12 mouse cellular contexts compared by ENCODE assay signal in the genomic region with DNA sequence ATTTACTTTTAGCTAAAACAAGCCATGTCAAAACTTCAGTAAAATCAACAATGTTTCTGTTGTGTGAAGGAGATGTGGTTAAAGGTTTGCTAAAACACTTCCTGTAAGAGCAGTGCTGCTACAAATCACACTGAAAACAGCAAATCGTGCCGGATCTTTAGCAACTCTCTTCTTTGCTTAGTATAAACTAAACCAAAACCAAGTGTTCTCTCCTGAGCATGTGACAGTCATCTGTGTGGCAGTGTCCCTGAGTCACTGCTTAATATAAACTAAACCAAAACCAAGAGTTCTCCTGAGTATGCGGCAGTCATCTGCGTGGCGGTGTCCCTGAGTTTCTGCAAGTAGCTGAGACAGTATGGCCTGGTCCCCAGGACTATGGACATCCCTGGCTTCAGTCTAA. TPM values are rescaled to one million over a fixed set of nuclear protein-coding genes. Genes with fewer than 3 reads are reported as not detected.
DNase-seq lines count a peak whose midpoint lies in the region; ATAC-seq and TF ChIP-seq lines count a peak whose summit lies in the region.
"Not testable (repeated sequence)": the region's sequence is repeated elsewhere in the genome, so short reads cannot be mapped to it uniquely, and the experiment has no call there.
"Had no signal": no experiment of that assay in that cellular context is flagged by ENCODE, and none has a peak within 500 bp of the region (broad histone marks: within the 10 kb centered on the region; RNA-seq: fewer than 3 reads in every experiment).

No protein-coding gene starts in this region.

- H3K27me3 ChIP-seq in Patski; lung, postnatal 0 days (replicated peaks; ENCODE audit: insufficient read depth, low read length): not testable (repeated sequence)

- not testable (repeated sequence) for H3K27ac ChIP-seq in lung, postnatal 0 days (ENCODE audit: low read length)

- H3K4me2 ChIP-seq in lung, postnatal 0 days (replicated peaks; ENCODE audit: low read depth, low read length): not testable (repeated sequence)

- H3K4me1 ChIP-seq in lung, postnatal 0 days (ENCODE audit: insufficient read depth, low read depth, low read length): not testable (repeated sequence)

- H3K36me3 ChIP-seq in lung, postnatal 0 days (ENCODE audit: insufficient read depth, low read length): not testable (repeated sequence)

- TF ChIP-seq EP300 in lung, postnatal 0 days (IDR thresholded peaks at IDR 0.05): not testable (repeated sequence)

- WGBS in lung, postnatal 0 days: 52% methylated on average over 5 of the region's 5 CpGs

- not testable (repeated sequence) for H3K4me3 ChIP-seq in lung, postnatal 0 days (ENCODE audit: low read depth, low read length)

- not testable (repeated sequence) for TF ChIP-seq CTCF in Patski (IDR thresholded peaks at IDR 0.05); lung, postnatal 0 days (IDR thresholded peaks at IDR 0.05)

- DNase-seq in CD4-positive helper T cell, adult 2 months (ENCODE audit: low read depth, low spot score): peak; percentile 33
- not testable (repeated sequence) for DNase-seq in Patski (ENCODE audit: low read depth, low spot score); lung, postnatal 0 days (ENCODE audit: low spot score)
- DNase-seq in layer of hippocampus, adult 9-10 months (ENCODE audit: low spot score): peak; percentile 54

- not testable (repeated sequence) for H3K9ac ChIP-seq in lung, postnatal 0 days (replicated peaks; ENCODE audit: low read depth)

- peak; percentile 51 for ATAC-seq in Patski
- ATAC-seq in common myeloid progenitor, adult 5-6 weeks (replicated peaks; ENCODE audit: low read depth, poor library complexity, severe bottlenecking): peak; percentile 52
- peak; percentile 72 to 79 for ATAC-seq in hematopoietic stem cell, adult 5-6 weeks (replicated peaks in 1 of 2; ENCODE audit: insufficient read depth in 1 of 2, low FRiP score in 2 of 2, low TSS enrichment in 1 of 2, low read depth in 1 of 2, poor library complexity in 2 of 2, severe bottlenecking in 2 of 2)
- peak; percentile 26; the same call in 1 of the 2 replicates for ATAC-seq in lung, postnatal 0 days
- peak; percentile 70 for ATAC-seq in megakaryocyte progenitor cell, adult 5-6 weeks (replicated peaks; ENCODE audit: poor library complexity)

- POLR2A ChIA-PET in Patski (lab: Charles Lee): not testable (repeated sequence)

- in situ Hi-C loops in Patski (cut with MboI; ENCODE audit: low pct_unique_long_range_greater_than_20kb): loop anchor here (5.0 to 25.0 kb wide), 2 partner anchors 172 to 508 kb away; a partner anchor contains a TSS

- H3K9me3 ChIP-seq in lung, postnatal 0 days (ENCODE audit: low read length): not testable (repeated sequence)

- CTCF ChIA-PET in Patski (lab: Charles Lee): not testable (repeated sequence)

RNA-seq across cellular contexts. Expression of a gene that starts 10.3 kb away (rescaled TPM):
- 21.5 TPM for polyA plus RNA-seq in Patski (2021)
- 14.5 and 38.9 TPM in 2 replicates for total RNA-seq in common myeloid progenitor, adult 5-6 weeks (2017)
- 21.6 and 51.3 TPM in 2 replicates for total RNA-seq in hematopoietic stem cell, adult 5-6 weeks (2017)
- 52.5 and 58.2 TPM in 2 replicates for polyA plus RNA-seq in lung, postnatal 0 days (2015; fragmentation: Nextera tagmentation; extraction: Ambion mirVana)
- total RNA-seq in megakaryocyte progenitor cell, adult 5-6 weeks (2015): 34.1 and 41.1 TPM in 2 replicates
- 18.4 and 19.2 TPM in 2 replicates for total RNA-seq in megakaryocyte progenitor cell, adult 5-6 weeks (2017)

RNA-seq across cellular contexts. Expression of a gene that starts 21.9 kb away (rescaled TPM):
- polyA plus RNA-seq in Patski (2021): 0.09 TPM
- total RNA-seq in common myeloid progenitor, adult 5-6 weeks (2017): not detected in 2 replicates
- 1.4 and 2.8 TPM in 2 replicates for total RNA-seq in hematopoietic stem cell, adult 5-6 weeks (2017)
- 18.0 and 18.2 TPM in 2 replicates for polyA plus RNA-seq in lung, postnatal 0 days (2015; fragmentation: Nextera tagmentation; extraction: Ambion mirVana)
- 1.1 and 1.6 TPM in 2 replicates for total RNA-seq in megakaryocyte progenitor cell, adult 5-6 weeks (2015)
- total RNA-seq in megakaryocyte progenitor cell, adult 5-6 weeks (2017): 0.71 and 2.3 TPM in 2 replicates
- total RNA-seq: gastrocnemius, postnatal 14 days had no signal
- polyA plus RNA-seq: forebrain, embryonic 12.5 days; forebrain, embryonic 16.5 days; heart, postnatal 0 days; hindbrain, embryonic 12.5 days had no signal
